Mouse (Mus musculus) liver, adult 2 months (tissue): ENCODE data around the gene Irgm1. TPM values are rescaled to one million over a fixed set of nuclear protein-coding genes. Genes with fewer than 3 reads are reported as not detected.

ENCODE experiments used
- DNase-seq: peaks from one replicate; pipeline ENCODE4 v3.0.0-alpha.2; 2011; ENCODE audit warnings: low read depth, low spot score; ENCODE audit errors: extremely low read depth
- H3K27ac ChIP-seq: fragments of 200-500 bp; replicated peaks from 2 replicates; pipeline ENCODE4 v1.5.1; 2012; ENCODE audit warnings: low read depth, mild to moderate bottlenecking, control low read depth, inconsistent platforms, low read length; ENCODE audit not compliant: insufficient read depth
- H3K27me3 ChIP-seq: fragments of 200-500 bp; 2 replicates; pipeline ENCODE4 v1.6.1; 2012; ENCODE audit warnings: mild to moderate bottlenecking, moderate library complexity, low read length, inconsistent platforms; ENCODE audit not compliant: control insufficient read depth, insufficient read depth
- H3K36me3 ChIP-seq: fragments of 200-500 bp; 2 replicates; pipeline ENCODE4 v1.6.1; 2012; ENCODE audit warnings: low read length, inconsistent platforms; ENCODE audit not compliant: control insufficient read depth, insufficient read depth
- H3K4me1 ChIP-seq: fragments of 200-500 bp; 2 replicates; pipeline ENCODE4 v1.6.1; 2011; ENCODE audit warnings: low read length; ENCODE audit not compliant: control insufficient read depth, insufficient read depth
- H3K4me3 ChIP-seq: fragments of 200-500 bp; 2 replicates; pipeline ENCODE4 v1.5.1; 2011; ENCODE audit warnings: low read depth, mild to moderate bottlenecking, control low read depth, low read length, moderate library complexity; ENCODE audit not compliant: insufficient read depth
- H3K79me2 ChIP-seq: fragments of 200-500 bp; 2 replicates; pipeline ENCODE4 v1.6.1; 2012; ENCODE audit warnings: inconsistent platforms, mild to moderate bottlenecking, low read length, moderate library complexity; ENCODE audit not compliant: control insufficient read depth, insufficient read depth
- H3K9ac ChIP-seq: fragments of 200-500 bp; 2 replicates; pipeline ENCODE4 v1.6.1; 2012; ENCODE audit warnings: low read depth, mild to moderate bottlenecking, control low read depth, inconsistent platforms, low read length
- CTCF ChIP-seq: fragments of 200-500 bp; IDR thresholded peaks from 2 replicates; pipeline ENCODE4 v1.5.1; 2011; ENCODE audit warnings: low read depth, low read length, control low read depth
- POLR2A ChIP-seq: fragments of 200-500 bp; IDR thresholded peaks from 2 replicates; pipeline ENCODE4 v1.6.1; 2011; ENCODE audit warnings: low read length, control low read depth; ENCODE audit not compliant: insufficient read depth; ENCODE audit errors: extremely low read depth
- WGBS: fragments of 180-500 bp; shearing (Covaris S2); methylation state at CpG from one replicate; pipeline ENCODE4 v1.1.7; 2018; 5-methylcytosine and 5-hydroxymethylcytosine counted together
- polyA plus RNA-seq: library from polyadenylated mRNA; depleted of rRNA; stranded (reverse); fragments of >200 nt; gene quantifications from 2 replicates; pipeline ENCODE4 v1.2.3, GENCODE M21; 2012; rRNA removed
- total RNA-seq: library from RNA; depleted of rRNA; stranded (reverse); fragments of >200 nt; gene quantifications from 2 replicates; pipeline ENCODE4 v1.2.3, GENCODE M21; 2014; rRNA removed

The Irgm1 gene
- total and polyA plus RNA-seq, 2 experiments, result 33.3 to 48.4 TPM

DNA sequence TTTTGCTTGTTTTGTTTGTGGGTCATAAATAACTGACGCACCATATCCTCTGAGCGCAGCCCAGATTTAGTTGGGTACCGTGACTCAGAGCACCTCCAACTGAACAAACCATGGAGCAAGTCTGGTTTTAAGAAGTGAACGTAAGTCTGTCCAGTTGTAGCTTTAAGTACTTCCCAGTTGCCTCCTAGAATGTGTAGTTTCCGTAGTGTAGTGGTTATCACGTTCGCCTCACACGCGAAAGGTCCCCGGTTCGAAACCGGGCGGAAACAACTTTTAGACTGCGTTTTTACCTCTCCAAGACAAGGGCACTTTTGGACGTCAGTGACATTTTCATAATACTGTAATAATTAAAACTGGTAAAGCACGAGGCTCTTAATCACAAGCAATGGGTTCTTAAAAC lies 53.1 kb downstream of the Irgm1 start:
- peak overlapping the region; percentile 33 for H3K4me3 ChIP-seq
- H3K9ac ChIP-seq, result no peak overlapping the region
- peaks cover 26% of the 10 kb centered on the region for H3K4me1 ChIP-seq
- peaks cover 9% of the 10 kb centered on the region for H3K79me2 ChIP-seq
- WGBS, result under 1% methylated on average over 16 of the region's 16 CpGs
- peak overlapping the region; percentile 25; the same call in 1 of the 2 replicates for H3K27ac ChIP-seq
- no peaks in the 10 kb centered on the region for H3K27me3 ChIP-seq
- TF ChIP-seq CTCF, result no peak
- 0 out of 2 replicates have a peak, but pooled peaks have one; percentile 4 for TF ChIP-seq POLR2A
- H3K36me3 ChIP-seq, result no peaks in the 10 kb centered on the region
- DNase-seq, result peak; percentile 95

DNA sequence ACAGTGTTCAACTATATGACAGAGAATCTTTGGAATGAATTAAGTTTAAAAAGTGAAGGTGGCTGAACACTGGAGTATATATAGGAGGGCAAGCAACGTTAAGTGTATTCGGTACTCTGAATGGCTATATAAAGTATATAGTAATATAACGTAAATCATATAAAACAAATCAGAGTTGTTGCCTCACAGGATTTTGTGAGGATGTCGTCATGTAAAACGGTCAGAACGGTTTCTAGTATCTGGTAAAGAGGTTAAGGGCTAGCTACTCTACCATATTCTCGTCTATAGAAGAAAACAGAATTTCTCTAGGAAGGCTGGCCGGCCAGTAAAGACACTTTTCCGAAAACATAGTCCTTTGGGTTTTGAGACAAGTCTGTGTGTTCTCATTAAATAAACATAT lies 53.7 kb downstream of the Irgm1 start:
- no peak for DNase-seq
- WGBS, result 3% methylated on average over 9 of the region's 9 CpGs
- Histone ChIP-seq H3K36me3 (no peaks in the 10 kb centered on the region), H3K79me2 (peaks cover 9% of the 10 kb centered on the region), H3K4me3 (peak overlapping the region; percentile 70), H3K4me1 (peaks cover 28% of the 10 kb centered on the region), H3K9ac (no peak overlapping the region; the same call in 1 of the 2 replicates), H3K27me3 (no peaks in the 10 kb centered on the region), H3K27ac (peak overlapping the region; percentile 81)
- no peak for TF ChIP-seq POLR2A
- TF ChIP-seq CTCF, result no peak

DNA sequence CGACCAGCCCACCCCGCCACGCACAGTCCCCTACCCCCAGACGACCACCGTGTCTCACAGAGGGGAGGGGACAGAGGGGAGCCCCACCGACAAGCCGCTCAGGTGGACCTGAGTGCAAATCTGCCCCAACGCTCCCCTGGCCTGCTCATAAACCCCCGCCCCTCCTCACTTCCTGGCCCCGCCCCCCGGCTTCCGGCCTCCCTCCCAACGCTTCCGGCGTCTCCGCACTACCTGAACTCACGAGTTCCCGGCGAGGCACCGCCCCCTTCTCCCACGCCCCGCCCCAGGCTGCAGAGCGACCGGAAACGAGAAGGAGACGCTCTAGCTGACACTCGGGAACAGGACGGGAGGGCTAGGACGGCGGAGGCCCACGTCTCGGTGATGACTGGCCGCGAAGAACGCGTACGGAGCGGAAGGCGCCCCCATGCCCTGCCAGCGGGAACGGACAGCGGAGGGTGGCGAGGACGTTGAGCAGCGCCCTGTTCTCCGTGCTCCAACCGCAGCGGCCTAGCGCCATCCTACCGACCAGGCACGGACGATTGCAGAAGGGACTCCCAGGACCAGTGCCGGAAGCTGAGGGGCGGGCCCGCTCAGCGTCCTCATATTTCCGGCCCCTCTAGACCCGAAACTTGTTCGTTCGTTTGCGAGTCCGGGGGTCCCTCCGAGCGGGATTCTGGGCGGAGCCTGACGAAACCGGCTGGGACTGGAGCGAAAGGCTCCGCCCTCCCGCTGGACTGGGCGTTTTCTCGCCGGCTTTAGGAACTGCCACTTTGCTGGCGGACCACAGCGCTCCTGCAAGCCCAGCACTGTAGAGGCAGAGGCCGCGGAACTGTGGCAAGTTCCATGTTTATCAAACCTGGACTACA lies 54.5 kb downstream of the Irgm1 start, which contains the start of gene Trim41:
TSS of gene Trim41 (minus strand) at position 554 of the 866 bp plus-strand sequence.
- H3K4me1 ChIP-seq, result peaks cover 28% of the 10 kb centered on the region
- H3K79me2 ChIP-seq, result peaks cover 13% of the 10 kb centered on the region

DNA sequence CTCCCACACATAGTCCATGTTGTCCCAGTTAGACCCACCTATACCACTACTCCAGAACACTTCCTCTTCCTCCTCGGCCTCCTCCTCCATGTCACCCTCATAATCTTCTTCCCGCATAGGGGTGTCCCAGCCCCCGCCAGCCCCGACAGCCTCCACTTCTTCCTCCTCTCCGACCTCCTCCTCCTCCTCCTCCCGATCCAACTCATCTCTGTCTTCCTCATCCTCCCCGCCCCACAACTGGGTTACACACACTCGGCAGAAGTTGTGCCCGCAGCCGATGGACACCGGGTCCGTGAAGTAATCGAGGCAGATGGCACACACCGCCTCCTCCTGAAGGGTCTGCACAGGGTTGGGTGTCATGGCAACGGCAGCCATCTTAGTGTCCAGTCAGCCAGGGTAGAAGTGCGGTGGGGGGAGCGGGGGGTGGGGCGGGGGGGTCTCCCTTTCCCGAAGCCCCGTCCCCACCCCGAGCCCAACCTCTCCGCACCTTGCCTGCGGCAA lies 55.2 kb downstream of the Irgm1 start:
- peaks cover 10% of the 10 kb centered on the region for H3K36me3 ChIP-seq
- 3% methylated on average over 23 of the region's 23 CpGs for WGBS
- no peak for DNase-seq
- no peaks in the 10 kb centered on the region for H3K27me3 ChIP-seq
- TF ChIP-seq POLR2A, result no peak
- no peak for TF ChIP-seq CTCF
- H3K4me1 ChIP-seq, result peaks cover 28% of the 10 kb centered on the region
- peaks cover 13% of the 10 kb centered on the region for H3K79me2 ChIP-seq
- H3K9ac ChIP-seq, result peak overlapping the region; percentile 84
- peak overlapping the region; percentile 81 for H3K4me3 ChIP-seq
- H3K27ac ChIP-seq, result peak overlapping the region; percentile 36; the same call in 1 of the 2 replicates

More for the DNA sequence above, 54.5 kb downstream of the Irgm1 start, which contains the start of gene Trim41:
- under 1% methylated on average over 77 of the region's 77 CpGs for WGBS
- peak within 1 kb of the TSS; percentile 81 for H3K4me3 ChIP-seq
- peak within 1 kb of the TSS; percentile 84 for H3K9ac ChIP-seq
- DNase-seq, result peak; percentile 93
- peak within 1 kb of the TSS; percentile 81 for H3K27ac ChIP-seq
- peaks cover 3% of the 10 kb centered on the region for H3K36me3 ChIP-seq
- TF ChIP-seq CTCF, result no peak
- peak; percentile 93 for TF ChIP-seq POLR2A
- no peaks in the 10 kb centered on the region for H3K27me3 ChIP-seq

DNA sequence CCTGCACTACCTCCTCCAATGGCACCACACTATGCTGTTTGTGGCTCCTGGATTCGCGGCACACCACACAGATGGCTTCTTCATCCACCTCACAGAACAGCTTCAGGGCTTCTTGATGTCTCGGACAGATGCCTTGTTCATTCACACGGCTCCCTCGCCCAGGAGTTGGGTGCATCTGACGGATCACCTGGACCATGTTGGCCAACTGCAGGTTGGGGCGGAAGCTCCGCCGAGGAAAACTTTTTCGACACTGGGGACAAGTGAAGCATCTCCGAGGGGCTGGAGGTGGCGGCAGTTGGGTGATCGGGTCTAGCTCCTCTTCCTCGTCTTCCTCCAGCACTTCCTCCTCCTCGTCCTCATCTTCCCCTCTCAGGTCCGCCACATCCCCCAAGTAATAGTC lies 55.6 kb downstream of the Irgm1 start:
- WGBS, result 61% methylated on average over 16 of the region's 16 CpGs
- TF ChIP-seq POLR2A, result no peak
- TF ChIP-seq CTCF, result no peak
- H3K79me2 ChIP-seq, result peaks cover 13% of the 10 kb centered on the region
- no peak for DNase-seq
- peaks cover 28% of the 10 kb centered on the region for H3K4me1 ChIP-seq
- H3K4me3 ChIP-seq, result peak overlapping the region; percentile 81
- H3K27ac ChIP-seq, result peak overlapping the region; percentile 14; the same call in 1 of the 2 replicates
- H3K36me3 ChIP-seq, result peaks cover 15% of the 10 kb centered on the region
- peak overlapping the region; percentile 84 for H3K9ac ChIP-seq
- H3K27me3 ChIP-seq, result no peaks in the 10 kb centered on the region

DNA sequence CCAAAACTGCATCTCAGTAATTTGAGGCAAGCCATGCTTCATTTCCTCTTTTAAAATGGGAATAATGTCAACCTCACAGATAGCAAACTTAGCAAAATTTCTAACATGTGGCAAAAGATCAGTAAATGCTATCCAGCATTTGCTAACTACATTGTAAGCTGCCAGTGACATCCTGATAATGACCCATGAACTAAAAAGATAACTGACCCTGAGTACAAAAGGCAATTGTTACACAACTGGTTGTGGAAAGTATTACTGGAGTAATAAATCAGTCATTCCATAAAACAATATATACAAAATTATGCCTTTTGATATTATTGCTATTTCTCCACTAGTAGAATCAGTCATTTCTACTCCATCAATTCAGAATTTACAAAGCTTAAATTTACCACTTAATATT lies 57.7 kb downstream of the Irgm1 start:
- H3K27me3 ChIP-seq, result no peaks in the 10 kb centered on the region
- H3K4me3 ChIP-seq, result no peak overlapping the region; the same call in 1 of the 2 replicates
- DNase-seq, result peak; percentile 91
- H3K9ac ChIP-seq, result no peak overlapping the region
- peak overlapping the region; percentile 65 for H3K27ac ChIP-seq
- H3K36me3 ChIP-seq, result peaks cover 29% of the 10 kb centered on the region
- H3K4me1 ChIP-seq, result peaks cover 24% of the 10 kb centered on the region
- H3K79me2 ChIP-seq, result peaks cover 13% of the 10 kb centered on the region
- TF ChIP-seq POLR2A (no peak), CTCF (no peak)

Other genes with a start within 250 kb of the Irgm1 start
- 507 and 645 TPM in 2 replicates for gene Rack1, start 71.4 kb downstream of the Irgm1 start, total RNA-seq
- 645 and 687 TPM in 2 replicates for gene Rack1, start 71.4 kb downstream of the Irgm1 start, polyA plus RNA-seq
- 11.4 and 13.2 TPM in 2 replicates for gene Trim41, start 54.3 kb downstream of the Irgm1 start, total RNA-seq
- 13.7 and 18.2 TPM in 2 replicates for gene Trim41, start 54.3 kb downstream of the Irgm1 start, polyA plus RNA-seq
- gene Trim7, start 45.5 kb downstream of the Irgm1 start, total RNA-seq, result 5.8 and 11.2 TPM in 2 replicates
- gene Trim7, start 45.5 kb downstream of the Irgm1 start, polyA plus RNA-seq, result 11.0 and 16.3 TPM in 2 replicates
- 1.5 and 2.0 TPM in 2 replicates for gene Gm12184, start 45.0 kb downstream of the Irgm1 start, total RNA-seq
- 5.5 and 5.8 TPM in 2 replicates for gene Gm12184, start 45.0 kb downstream of the Irgm1 start, polyA plus RNA-seq
- gene Gm5431, start 30.5 kb upstream of the Irgm1 start, total RNA-seq, result 1.3 and 1.9 TPM in 2 replicates
- 0.10 and 0.12 TPM in 2 replicates for gene Gm5431, start 30.5 kb upstream of the Irgm1 start, polyA plus RNA-seq
- gene Psme2b, start 74.5 kb upstream of the Irgm1 start, total RNA-seq, result 2.3 and 4.0 TPM in 2 replicates
- 2.5 and 3.0 TPM in 2 replicates for gene Psme2b, start 74.5 kb upstream of the Irgm1 start, polyA plus RNA-seq
- 0.20 and 0.28 TPM in 2 replicates for gene Olfr56, start 107.2 kb upstream of the Irgm1 start, total RNA-seq
- 0.05 TPM in 1 of 2 replicates, not detected in the other for gene Olfr56, start 107.2 kb upstream of the Irgm1 start, polyA plus RNA-seq
- gene 9930111J21Rik1, start 107.7 kb upstream of the Irgm1 start, total RNA-seq, result 4.1 and 5.1 TPM in 2 replicates
- 0.44 and 0.48 TPM in 2 replicates for gene 9930111J21Rik1, start 107.7 kb upstream of the Irgm1 start, polyA plus RNA-seq
- gene Gm12185, start 120.5 kb upstream of the Irgm1 start, total RNA-seq, result 0.13 and 0.18 TPM in 2 replicates
- 0.02 TPM in 1 of 2 replicates, not detected in the other for gene Gm12185, start 120.5 kb upstream of the Irgm1 start, polyA plus RNA-seq
- 9.8 and 11.1 TPM in 2 replicates for gene Tgtp1, start 122.5 kb upstream of the Irgm1 start, total RNA-seq
- 1.4 and 2.8 TPM in 2 replicates for gene Tgtp1, start 122.5 kb upstream of the Irgm1 start, polyA plus RNA-seq
- gene 9930111J21Rik2, start 179.6 kb upstream of the Irgm1 start, total RNA-seq, result 2.8 and 4.0 TPM in 2 replicates
- gene 9930111J21Rik2, start 179.6 kb upstream of the Irgm1 start, polyA plus RNA-seq, result 0.30 and 0.44 TPM in 2 replicates
- 5.7 and 6.9 TPM in 2 replicates for gene Tgtp2, start 192.5 kb upstream of the Irgm1 start, total RNA-seq
- 1.1 and 1.3 TPM in 2 replicates for gene Tgtp2, start 192.5 kb upstream of the Irgm1 start, polyA plus RNA-seq
- gene Ifi47, start 204.9 kb upstream of the Irgm1 start, total RNA-seq, result 20.0 and 21.3 TPM in 2 replicates
- 8.2 and 12.7 TPM in 2 replicates for gene Ifi47, start 204.9 kb upstream of the Irgm1 start, polyA plus RNA-seq
- gene Olfr1396, start 243.2 kb upstream of the Irgm1 start, total RNA-seq, result under 0.01 and 0.07 TPM in 2 replicates
- gene Olfr1396, start 243.2 kb upstream of the Irgm1 start, polyA plus RNA-seq, result 0.02 and 0.06 TPM in 2 replicates